Mouse (Mus musculus): ENCODE results near the gene Ezh1.

The Ezh1 gene

GRCm38 (mm10) chr11:101211970-101212369, 14.3 kb downstream of the Ezh1 start:
- DNase-seq (ENCODE audit: low read depth, low spot score): peak; percentile 87

GRCm38 (mm10) chr11:101200986-101201385, 25.3 kb downstream of the Ezh1 start:
- peak; percentile 52 for DNase-seq (ENCODE audit: low read depth, low spot score)

GRCm38 (mm10) chr11:101199555-101199954, 26.7 kb downstream of the Ezh1 start:
- no peak for DNase-seq (ENCODE audit: low read depth, low spot score)

GRCm38 (mm10) chr11:101196175-101196574, 30.1 kb downstream of the Ezh1 start:
- DNase-seq (ENCODE audit: low read depth, low spot score): no peak

- DNase-seq (ENCODE audit: low read depth, low spot score): no peak
These were observed 30.7 kb downstream of the Ezh1 start for GRCm38 (mm10) chr11:101195571-101195970.

- DNase-seq (ENCODE audit: low read depth, low spot score): no peak
These were observed 31.2 kb downstream of the Ezh1 start for GRCm38 (mm10) chr11:101195101-101195500.

GRCm38 (mm10) chr11:101194643-101195042, 31.6 kb downstream of the Ezh1 start:
- no peak for DNase-seq (ENCODE audit: low read depth, low spot score)

- DNase-seq (ENCODE audit: low read depth, low spot score): no peak
These were observed 32.1 kb downstream of the Ezh1 start for GRCm38 (mm10) chr11:101194137-101194536.

GRCm38 (mm10) chr11:101193076-101193475, 33.2 kb downstream of the Ezh1 start:
- no peak for DNase-seq (ENCODE audit: low read depth, low spot score)

GRCm38 (mm10) chr11:101192646-101193045, 33.6 kb downstream of the Ezh1 start:
- DNase-seq (ENCODE audit: low read depth, low spot score): no peak

- DNase-seq (ENCODE audit: low read depth, low spot score): no peak
These were observed 34.3 kb downstream of the Ezh1 start for GRCm38 (mm10) chr11:101191919-101192470.

- DNase-seq (ENCODE audit: low read depth, low spot score): no peak
These were observed 35.1 kb downstream of the Ezh1 start for GRCm38 (mm10) chr11:101190913-101191907.

GRCm38 (mm10) chr11:101190181-101190912, 35.9 kb downstream of the Ezh1 start:
- DNase-seq (ENCODE audit: low read depth, low spot score): no peak

GRCm38 (mm10) chr11:101189495-101190180, 36.6 kb downstream of the Ezh1 start:
- no peak for DNase-seq (ENCODE audit: low read depth, low spot score)

GRCm38 (mm10) chr11:101188166-101188805, 38.0 kb downstream of the Ezh1 start:
- DNase-seq (ENCODE audit: low read depth, low spot score): no peak

- no peak for DNase-seq (ENCODE audit: low read depth, low spot score)
These were observed 38.7 kb downstream of the Ezh1 start for GRCm38 (mm10) chr11:101187541-101187940.

- no peak for DNase-seq (ENCODE audit: low read depth, low spot score)
These were observed 39.6 kb downstream of the Ezh1 start for GRCm38 (mm10) chr11:101186526-101187247.

- no peak for DNase-seq (ENCODE audit: low read depth, low spot score)
These were observed 40.8 kb downstream of the Ezh1 start for GRCm38 (mm10) chr11:101185441-101185840.

- DNase-seq (ENCODE audit: low read depth, low spot score): no peak
These were observed 41.3 kb downstream of the Ezh1 start for GRCm38 (mm10) chr11:101184984-101185383.

- no peak for DNase-seq (ENCODE audit: low read depth, low spot score)
These were observed 43.3 kb downstream of the Ezh1 start for GRCm38 (mm10) chr11:101182771-101183517.

All from forelimb bud, embryonic 11.5 days (tissue).